Mouse (Mus musculus) brain, embryonic 14.5 days (tissue): Measurements from ENCODE around the gene Hspb7.

Experiments
- CTCF ChIP-seq: fragments of 200-500 bp; IDR thresholded peaks from 2 replicates; pipeline ENCODE4 v1.5.1; 2012; ENCODE audit warnings: inconsistent platforms, mild to moderate bottlenecking, moderate library complexity, borderline replicate concordance; ENCODE audit not compliant: insufficient read depth, insufficient read length; ENCODE audit errors: extremely low read depth
- POLR2A ChIP-seq: fragments of 200-500 bp; IDR thresholded peaks from 2 replicates; pipeline ENCODE4 v1.6.1; 2012; ENCODE audit warnings: mild to moderate bottlenecking, inconsistent platforms, borderline replicate concordance; ENCODE audit not compliant: poor library complexity, insufficient read depth, insufficient read length, severe bottlenecking; ENCODE audit errors: extremely low read depth

DNA sequence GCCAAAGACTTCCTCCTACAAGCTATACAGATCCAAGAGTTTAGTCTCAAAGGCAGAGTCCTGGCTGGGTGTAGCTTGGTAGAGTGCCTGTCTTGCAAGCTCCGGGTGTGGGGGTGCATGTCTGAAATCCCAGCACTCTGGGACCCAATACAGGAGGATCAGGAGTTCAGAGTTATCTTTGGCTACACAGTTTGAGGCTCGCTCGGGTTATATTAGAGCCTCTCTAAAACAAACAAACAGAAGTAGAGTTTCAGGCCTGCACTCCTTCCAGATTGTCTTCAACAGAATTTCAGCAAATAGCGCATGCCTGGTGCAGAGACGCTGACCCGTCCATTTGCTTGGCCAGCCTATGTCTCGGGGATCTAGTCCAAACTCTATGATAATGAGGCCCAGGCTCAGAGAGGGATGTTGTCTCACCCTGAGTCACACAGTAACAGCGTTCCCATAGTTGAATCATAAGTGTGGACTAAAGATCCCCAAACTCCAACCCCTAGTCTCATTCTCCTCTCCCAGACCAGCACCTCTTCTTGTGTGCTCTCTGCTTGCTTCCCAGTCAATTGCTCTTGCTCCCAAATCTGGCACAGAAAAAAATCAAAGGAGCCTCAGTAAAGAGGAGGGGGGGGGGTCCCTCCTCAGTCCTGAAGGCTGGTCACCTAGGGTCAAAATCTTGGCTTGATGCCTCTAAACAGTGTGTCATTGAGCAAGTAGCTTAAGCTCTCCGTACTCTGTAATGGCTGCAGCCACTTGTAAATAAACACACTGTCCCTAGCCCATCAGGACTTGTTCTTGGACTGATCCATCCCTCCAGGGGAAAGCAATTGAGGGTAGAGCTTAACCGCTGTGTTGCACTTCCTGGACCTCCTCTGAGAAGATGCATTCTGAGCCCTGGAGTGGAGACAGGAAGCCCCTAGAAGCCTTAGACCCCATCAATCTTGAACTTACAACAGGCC is 6.5 kb downstream of the Hspb7 start:
- no peak for TF ChIP-seq CTCF
- TF ChIP-seq POLR2A = no peak
